Mouse (Mus musculus) G1E-ER4 (cell line): ENCODE results near the gene Snx29. TPM values are rescaled to one million over a fixed set of nuclear protein-coding genes. Genes with fewer than 3 reads are reported as not detected.

Experiments used
- GATA1 ChIP-seq: IDR thresholded peaks from one replicate; pipeline ENCODE4 v1.8.0; 2012; ENCODE audit warnings: low read length, inconsistent platforms
- polyA plus RNA-seq: library from polyadenylated mRNA; stranded (reverse); fragments of >175 nt; gene quantifications from 2 replicates; pipeline ENCODE4 v1.2.3, GENCODE M21; 2012

Gene Snx29
- polyA plus RNA-seq, 1 experiment = 3.7 TPM

DNA sequence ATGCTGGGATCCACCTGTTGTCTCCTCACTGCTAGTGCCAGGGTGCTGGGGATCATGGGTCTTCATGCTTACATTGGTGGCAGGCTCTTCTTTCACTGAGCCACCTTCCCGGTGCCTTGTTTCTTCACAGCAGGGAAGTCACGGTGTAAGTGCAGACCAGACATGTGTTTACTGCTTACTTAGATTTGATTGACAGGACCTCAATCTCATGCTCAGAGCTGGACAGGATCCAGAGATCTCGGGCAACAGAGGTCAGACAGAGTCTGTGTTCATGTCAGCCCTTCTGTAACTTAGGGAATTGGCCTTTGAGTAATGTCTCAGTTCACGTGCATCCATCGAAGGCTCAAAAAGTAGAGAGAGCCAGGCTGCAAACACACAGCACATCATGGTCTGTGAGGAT lies 381.4 kb downstream of the Snx29 start:
- TF ChIP-seq GATA1 = no peak

DNA sequence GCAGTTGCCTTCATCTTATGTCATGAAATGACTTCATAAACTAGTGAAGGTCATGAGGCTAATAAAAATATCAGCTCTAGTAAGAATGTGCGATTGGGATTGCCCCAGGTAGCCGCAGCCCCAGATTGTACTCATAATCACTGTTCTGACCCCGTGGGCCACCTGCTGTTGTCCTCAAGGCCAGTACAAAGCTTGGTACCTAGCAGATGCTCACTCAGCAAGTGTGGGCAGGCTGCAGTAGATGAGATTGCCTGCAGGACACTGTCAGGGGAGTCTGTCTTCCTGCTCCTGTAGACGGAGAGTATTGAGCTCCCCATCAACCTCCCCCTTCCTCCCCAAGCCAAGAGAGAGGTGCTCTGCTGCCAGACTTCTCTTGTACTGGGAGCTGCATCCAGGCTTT lies 382.7 kb downstream of the Snx29 start:
- no peak for TF ChIP-seq GATA1

DNA sequence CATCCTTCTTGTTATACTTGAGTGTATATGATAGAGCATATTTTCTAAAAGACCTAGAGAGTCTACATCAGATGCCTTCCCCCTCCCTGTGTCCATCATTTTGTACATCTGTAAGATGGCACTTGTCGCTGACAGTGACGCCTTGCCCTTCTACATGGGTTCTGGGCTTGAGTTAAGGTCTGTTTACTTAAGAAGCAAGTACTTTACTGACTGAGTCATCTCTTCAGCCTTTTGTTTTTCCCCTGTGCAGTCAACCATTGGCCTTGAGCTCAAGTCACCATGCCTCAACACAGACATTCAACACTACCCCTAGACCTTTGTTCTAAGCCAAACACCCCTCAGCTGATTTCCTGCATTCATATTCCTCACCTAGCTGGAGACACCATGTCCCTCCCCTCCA lies 385.4 kb downstream of the Snx29 start:
- TF ChIP-seq GATA1 = no peak

DNA sequence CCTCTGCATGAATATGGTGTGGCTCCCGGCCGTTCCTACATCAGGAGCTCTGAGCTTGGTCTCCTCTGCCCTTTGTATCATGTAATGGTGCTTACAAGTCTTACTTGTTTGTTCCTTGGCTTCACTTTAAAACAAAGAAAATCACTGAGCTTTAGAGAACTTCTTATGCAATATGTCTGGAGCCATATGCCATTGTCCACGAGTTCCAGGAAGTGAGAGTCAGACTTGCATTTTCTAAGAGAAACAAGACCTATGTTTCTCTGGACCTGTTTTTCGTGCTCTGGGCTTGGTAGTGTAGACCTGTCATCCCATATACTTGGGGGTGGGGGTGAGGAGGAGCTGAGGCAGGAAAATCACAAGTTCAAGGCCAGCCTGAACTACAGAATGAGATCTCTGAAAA lies 386.7 kb downstream of the Snx29 start:
- TF ChIP-seq GATA1 = no peak

DNA sequence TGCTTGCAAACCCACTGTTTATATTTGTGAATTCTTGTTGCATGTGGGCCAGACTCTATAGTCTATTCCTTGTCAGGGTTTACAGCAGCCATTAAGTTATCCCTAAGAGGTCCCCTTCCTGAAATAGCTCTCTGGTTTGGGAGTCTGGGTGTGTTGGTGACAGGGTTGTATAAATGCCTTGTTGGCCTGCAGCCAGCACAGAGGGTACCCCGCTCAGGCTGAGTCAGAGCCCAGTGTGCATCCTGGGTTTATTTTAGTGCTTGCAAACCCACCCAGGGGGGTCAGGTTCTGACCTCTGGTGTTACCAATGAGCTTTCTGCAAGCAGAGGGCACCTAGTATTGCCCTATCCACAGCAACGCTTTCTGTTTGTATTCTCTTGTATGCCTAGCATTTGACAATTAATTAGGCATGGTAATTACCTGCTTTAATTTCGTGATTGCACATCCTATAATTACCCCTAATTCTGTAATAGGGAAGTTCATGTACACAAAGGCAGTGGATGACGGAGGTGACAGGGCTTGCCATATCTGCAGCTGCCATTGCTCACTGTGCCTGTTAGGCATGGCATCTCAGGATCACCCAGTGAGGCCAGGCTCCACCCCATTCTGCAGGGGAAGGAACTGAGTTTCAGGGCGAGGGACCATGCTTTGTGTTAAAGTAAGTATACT lies 387.4 kb downstream of the Snx29 start:
- TF ChIP-seq GATA1 = no peak

DNA sequence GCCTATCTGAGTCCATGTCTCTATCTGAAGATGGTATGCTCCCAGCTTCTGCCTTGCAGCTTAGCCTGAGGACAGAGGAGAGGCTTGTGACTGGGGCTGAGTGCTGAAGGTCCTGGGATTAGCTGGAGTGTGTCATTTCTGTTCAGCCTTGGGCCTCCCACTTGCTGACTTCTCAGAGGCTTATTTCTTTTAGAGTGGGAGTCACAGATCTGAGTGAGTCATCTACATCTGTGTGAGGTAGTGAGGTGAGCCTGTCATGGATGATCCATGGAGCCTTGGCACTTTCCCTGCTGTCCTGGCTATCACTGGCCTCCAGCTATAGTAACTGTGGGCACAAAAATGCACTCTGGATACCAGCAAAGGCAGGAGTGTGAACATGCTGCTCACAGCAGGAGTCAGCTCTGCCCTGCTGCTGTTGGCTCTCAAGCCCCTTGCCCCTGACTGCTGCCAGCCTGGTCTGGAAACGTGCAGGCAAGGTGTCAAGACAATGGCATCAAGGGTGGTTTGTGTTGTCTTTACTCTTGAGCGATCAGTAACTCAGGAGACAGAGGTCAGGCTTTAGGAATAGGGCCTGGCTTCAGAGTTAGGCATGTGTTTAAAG lies 390.7 kb downstream of the Snx29 start:
- TF ChIP-seq GATA1 = no peak

DNA sequence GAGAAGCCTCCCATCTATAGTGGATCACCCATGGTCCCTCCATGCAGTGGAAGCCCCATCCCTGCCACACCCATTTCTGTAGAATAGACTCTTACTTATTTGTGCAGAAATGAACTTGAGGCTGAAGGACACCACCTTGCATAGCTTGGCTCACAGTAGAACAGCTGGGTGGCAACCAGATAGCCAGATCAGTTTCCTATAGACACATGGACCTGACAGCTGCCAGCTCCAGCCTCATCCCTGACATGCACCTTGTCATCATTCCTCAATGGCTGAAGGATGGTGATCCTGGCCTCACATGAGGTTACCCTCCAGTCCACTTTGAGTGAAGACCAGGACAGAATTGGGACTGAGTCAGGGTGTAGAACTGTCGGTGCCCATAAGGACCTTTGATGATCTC lies 394.2 kb downstream of the Snx29 start:
- TF ChIP-seq GATA1 = no peak

DNA sequence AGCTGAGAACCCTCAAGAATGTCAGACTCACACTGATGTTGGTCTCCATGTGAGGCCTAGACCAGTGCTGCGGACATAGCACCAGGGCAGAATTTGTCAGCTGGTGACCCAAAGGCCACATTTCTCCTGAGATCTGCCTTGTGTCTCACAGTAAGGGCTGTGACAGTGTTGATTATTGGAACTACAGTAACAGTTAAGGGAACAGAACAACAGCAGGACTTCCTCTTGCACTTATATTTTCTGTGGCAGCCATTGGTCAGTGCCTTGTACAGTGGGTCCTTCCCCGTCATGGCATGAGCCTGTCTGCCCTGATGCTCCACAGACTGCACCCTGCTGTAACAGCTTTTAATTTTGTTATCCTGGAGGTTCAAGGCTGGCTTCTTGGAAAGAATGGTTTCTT lies 403.2 kb downstream of the Snx29 start:
- no peak for TF ChIP-seq GATA1

DNA sequence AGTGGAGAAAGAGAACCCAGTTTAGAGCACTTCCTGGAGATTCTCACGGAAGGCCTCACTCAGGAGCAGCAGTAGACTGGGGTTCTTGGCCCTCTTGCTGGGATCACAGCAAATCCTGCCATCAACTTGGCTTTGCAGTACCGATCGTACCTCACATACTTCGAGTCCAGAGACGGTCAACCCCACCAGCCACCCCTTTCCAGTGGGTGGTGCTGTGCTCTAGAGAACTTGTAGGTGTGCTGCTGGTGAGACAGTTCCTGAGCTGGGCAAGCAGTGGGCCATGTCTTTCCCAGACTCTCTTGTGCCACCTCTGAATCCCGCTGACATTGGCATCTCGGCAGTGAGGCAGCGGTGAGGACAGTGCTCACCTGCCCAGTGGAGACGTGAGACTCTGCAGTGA lies 404.6 kb downstream of the Snx29 start:
- no peak for TF ChIP-seq GATA1

DNA sequence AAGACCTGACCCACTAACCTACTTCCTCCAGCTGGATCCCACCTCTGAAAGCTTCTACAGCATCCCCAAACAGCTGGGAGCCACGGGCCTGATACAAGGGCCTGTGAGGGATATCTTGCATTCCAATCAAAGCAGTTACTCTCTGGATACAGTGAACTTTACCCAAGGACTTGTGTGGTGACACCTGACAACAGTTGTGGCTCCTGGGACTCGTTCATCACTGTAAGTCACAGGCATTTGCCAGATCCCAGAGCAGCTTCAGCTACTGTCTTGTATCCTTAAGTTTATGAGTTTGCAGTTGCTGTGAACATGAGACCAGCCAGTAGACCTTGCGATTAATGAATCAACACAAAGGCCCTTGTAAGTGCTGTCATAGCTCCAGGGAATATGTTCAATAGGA lies 405.4 kb downstream of the Snx29 start:
- TF ChIP-seq GATA1 = no peak

DNA sequence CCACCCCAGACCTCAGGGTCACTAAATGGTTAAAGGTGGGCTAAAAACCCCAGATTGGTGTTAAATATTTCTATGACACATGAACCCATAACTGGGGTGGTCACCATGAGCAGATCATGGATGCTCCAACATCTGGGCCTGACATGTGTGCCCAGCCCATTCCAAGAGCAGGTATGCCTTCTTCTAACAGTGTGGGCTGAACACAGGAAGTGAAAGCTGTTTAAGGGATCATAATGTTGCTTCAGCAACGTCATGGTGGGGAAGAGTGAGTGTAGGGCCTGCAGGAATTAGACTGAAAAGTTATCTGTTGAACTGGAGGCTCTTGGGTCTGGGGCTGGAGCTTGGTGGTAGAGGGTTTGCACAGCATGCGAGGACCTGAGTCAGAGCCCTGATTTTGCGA lies 405.9 kb downstream of the Snx29 start:
- no peak for TF ChIP-seq GATA1

DNA sequence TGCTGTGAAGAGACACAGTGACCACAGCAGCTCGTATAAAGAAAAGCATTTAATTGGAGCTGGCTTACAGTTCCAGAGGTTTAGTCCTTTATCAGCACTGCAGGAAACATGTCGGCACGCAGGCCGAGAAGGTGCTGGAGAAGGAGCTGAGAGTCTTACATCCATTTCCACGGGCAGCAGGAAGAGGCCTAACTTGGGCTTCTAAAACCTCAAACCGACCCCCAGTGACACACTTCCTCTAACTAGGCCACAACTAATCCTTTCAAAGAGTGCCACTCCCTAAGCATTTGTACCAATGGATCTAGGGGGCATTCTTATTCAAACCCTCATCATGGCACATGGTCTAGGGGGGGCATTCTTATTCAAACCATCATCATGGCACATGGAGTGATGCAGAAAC lies 406.4 kb downstream of the Snx29 start:
- TF ChIP-seq GATA1 = no peak

DNA sequence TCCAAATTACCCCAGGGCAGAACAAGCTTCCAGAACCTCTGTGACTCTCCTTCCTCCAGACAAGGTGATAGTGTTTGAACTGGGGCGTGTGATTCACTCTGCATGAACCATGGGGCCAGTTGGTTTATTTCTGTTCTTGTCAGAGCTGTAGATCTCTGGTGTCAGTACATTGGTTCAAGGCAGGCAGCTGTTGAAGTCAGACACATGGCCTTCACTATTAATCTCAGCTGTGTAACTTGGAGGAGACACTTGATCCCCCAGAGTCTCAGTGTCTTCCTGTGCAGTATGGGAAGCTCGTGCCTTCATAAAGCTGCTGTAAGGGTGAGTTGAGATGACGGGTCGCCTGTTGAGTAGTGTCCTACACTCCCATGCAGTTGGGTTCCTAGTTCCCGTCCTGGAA lies 407.1 kb downstream of the Snx29 start:
- TF ChIP-seq GATA1 = no peak

DNA sequence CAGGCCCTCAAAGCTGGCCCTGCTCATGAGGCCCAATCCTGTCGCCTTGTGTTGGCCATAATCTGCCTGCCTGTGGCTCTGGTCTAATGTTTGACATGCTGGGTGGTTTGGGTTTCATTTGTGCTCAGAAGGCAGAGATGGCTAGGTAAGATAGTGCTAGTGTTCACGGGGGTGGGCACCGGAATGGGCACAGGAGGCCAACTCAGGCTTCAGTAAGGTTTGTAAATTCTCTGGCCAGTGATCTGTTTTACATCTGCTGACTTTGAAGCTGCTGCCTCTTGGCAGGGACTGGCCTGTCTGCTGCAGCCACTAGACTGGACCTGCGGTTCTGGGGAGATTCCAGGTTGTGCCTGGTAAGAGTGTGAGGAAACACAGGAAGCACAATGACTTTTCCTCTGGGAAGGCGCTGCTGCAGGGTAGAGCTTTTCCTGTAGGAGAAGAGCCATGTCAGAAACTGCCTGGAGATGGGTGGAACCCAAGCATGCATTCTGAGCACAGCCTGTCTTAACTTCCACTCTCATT lies 408.4 kb downstream of the Snx29 start:
- no peak for TF ChIP-seq GATA1

DNA sequence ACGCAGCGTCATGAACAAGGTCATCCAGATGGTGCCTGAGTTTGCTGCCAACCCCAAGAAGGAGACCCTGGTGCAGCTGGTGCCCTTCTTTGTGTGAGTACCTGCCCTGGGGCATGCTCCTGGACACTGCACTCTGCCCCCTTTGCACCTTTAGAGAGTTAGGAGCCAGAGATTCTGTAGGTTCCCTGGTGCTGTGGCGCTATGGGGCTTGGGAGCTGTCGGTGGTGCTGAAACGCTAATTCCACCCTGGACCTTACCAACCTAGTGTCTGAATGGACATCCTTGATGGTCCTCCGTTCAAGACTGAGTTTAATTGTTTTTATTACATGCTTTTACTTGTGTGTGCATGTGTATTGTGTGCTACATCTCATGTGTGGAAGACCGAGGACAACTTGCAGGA lies 415.6 kb downstream of the Snx29 start:
- no peak for TF ChIP-seq GATA1

DNA sequence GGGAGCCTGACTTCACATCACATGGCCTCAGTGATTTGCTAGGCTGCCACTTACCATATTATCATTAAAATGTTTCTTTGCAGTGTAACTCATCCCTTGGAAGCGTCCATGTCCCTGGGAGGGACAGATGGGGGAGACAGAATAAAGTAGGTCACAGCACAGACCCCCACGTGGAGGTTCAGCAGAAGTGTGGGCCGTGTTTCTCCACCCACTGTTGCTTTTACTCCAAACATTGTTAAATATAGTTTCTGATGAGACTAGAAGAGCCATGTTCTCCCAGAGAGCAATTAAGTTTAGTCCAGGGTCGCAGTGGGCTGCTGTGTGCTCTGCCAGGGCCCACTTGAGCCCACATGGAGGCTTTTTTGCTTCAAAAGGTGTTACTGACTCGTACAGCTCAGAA lies 419.2 kb downstream of the Snx29 start:
- TF ChIP-seq GATA1 = no peak

DNA sequence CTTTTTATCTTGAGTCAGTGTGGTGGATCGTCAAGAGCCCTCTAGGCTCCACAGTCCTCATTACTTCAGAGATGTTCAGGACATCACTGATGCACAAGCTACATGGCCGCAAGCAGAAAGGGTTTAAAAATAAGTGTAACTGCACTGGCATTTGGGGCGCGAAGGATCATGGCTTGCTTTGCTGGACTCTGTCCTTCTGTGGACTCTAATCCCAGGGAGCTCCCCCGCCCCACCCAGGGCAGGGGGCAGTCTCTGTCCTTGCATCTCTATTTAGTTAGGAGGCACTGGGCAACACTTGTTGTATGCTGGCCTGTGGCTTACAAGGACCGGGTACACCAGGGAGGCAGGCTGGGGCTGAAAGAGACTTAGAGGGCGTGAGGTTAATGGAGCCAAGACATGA lies 419.6 kb downstream of the Snx29 start:
- TF ChIP-seq GATA1 = no peak

DNA sequence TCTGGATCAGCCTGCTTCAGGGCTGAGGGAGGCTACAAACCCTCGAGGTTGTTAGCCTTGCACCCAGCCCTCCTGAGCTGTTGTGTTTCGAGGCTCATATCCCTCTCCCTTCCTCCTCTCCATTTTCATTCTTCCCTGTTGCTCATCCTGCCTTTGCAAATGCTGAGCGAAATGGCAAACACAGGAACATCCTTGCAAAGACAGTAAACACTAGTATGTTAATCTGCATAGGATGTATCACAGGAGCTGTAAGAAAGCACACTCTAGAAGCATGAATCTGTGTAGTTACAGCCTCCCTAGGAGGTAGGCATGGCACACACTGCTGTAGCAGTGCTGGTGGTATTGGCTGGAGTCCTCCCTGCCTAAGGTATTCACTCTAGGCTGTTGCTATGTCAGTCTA lies 420.3 kb downstream of the Snx29 start:
- no peak for TF ChIP-seq GATA1

DNA sequence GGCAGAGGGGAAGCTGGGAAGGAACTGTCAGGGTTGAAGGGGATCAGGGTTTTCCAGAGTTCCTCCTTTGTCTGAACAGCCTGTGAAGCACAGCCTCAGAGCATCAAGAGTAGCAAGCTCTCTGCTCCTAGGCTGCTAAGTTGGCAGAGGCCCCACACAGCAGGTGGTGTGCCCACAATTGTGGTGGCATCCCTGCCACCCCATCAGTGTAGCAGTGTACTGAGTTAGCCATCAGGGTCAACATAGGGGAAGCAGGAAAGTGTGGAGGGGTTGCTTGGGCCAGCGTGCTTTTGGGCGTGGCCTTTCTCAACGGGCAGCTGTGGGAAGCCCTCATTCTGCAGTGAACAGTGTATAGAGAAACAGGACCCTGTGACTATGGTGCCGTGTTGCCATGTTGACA lies 421.0 kb downstream of the Snx29 start:
- no peak for TF ChIP-seq GATA1
